Mouse (Mus musculus): ENCODE measurements at regions not wholly inside any gene's neighbourhood (a gene's known extent, or its start where the extent isn't known, plus 50 kb on each side); places are given as distances from the start of the nearest gene placed in this dataset.

GRCm38 (mm10) chr1:23655768-23656167 is 105.8 kb upstream of the B3gat2 start:
- no peaks in the 10 kb centered on the region for H3K36me3 ChIP-seq (ENCODE audit: control insufficient read depth, insufficient read depth, low read length)
- ATAC-seq = no peak

GRCm38 (mm10) chr1:23656302-23656701 is 105.3 kb upstream of the B3gat2 start:
- H3K27me3 ChIP-seq (replicated peaks; ENCODE audit: control insufficient read depth, insufficient read depth, low read length) = no peaks in the 10 kb centered on the region
- no peaks in the 10 kb centered on the region for H3K9me3 ChIP-seq (ENCODE audit: control insufficient read depth, low read length)
- H3K4me1 ChIP-seq (ENCODE audit: control insufficient read depth, insufficient read depth, low read length) = no peaks in the 10 kb centered on the region
- H3K27ac ChIP-seq (ENCODE audit: low read length) = no peak overlapping the region
- no peak overlapping the region for H3K4me3 ChIP-seq (ENCODE audit: low read length)
- no peak overlapping the region for H3K4me2 ChIP-seq (ENCODE audit: low read depth, low read length)
- no peaks in the 10 kb centered on the region for H3K36me3 ChIP-seq (ENCODE audit: control insufficient read depth, insufficient read depth, low read length)
- WGBS = 45% methylated on average over 12 of the region's 12 CpGs
- H3K9ac ChIP-seq (ENCODE audit: low read depth, low read length) = no peak overlapping the region
- no peak for ATAC-seq

More at GRCm38 (mm10) chr1:23655768-23656167, 105.8 kb upstream of the B3gat2 start:
- Histone ChIP-seq H3K27me3 (replicated peaks; ENCODE audit: control insufficient read depth, insufficient read depth, low read length) (no peaks in the 10 kb centered on the region), H3K4me2 (ENCODE audit: low read depth, low read length) (no peak overlapping the region), H3K4me3 (ENCODE audit: low read length) (no peak overlapping the region), H3K4me1 (ENCODE audit: control insufficient read depth, insufficient read depth, low read length) (no peaks in the 10 kb centered on the region), H3K9me3 (ENCODE audit: control insufficient read depth, low read length) (no peaks in the 10 kb centered on the region), H3K9ac (ENCODE audit: low read depth, low read length) (no peak overlapping the region), H3K27ac (ENCODE audit: low read length) (no peak overlapping the region)
- 97% methylated on average over 1 of the region's 1 CpGs for whole genome bisulfite sequencing

GRCm38 (mm10) chr1:23656718-23657117 is 104.8 kb upstream of the B3gat2 start:
- Histone ChIP-seq H3K27me3 (replicated peaks; ENCODE audit: control insufficient read depth, insufficient read depth, low read length) (no peaks in the 10 kb centered on the region), H3K9ac (ENCODE audit: low read depth, low read length) (no peak overlapping the region), H3K4me3 (ENCODE audit: low read length) (no peak overlapping the region), H3K27ac (ENCODE audit: low read length) (no peak overlapping the region), H3K9me3 (ENCODE audit: control insufficient read depth, low read length) (no peaks in the 10 kb centered on the region), H3K4me2 (ENCODE audit: low read depth, low read length) (no peak overlapping the region), H3K4me1 (ENCODE audit: control insufficient read depth, insufficient read depth, low read length) (no peaks in the 10 kb centered on the region), H3K36me3 (ENCODE audit: control insufficient read depth, insufficient read depth, low read length) (no peaks in the 10 kb centered on the region)
- ATAC-seq = no peak
- WGBS = 59% methylated on average over 8 of the region's 8 CpGs

DNA sequence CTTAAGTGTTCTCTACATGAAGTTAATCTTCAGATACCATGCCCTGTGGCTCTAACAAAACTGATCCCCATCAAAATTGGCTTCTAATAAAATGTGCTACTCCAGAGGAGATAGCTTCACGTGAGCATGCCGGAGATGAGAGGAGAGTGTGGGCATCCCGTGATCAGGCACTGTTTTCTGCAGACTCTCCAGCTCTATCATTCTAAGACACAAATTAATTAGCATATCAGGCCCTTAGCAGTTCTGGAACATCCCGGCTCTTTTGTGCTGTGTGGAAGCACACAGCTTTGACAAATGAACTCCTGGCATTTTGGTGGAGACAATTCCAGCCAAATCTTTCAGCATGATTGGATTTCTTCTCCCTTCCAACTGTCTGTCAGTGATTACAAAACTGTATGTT is 91.0 kb upstream of the B3gat2 start:
- Histone ChIP-seq H3K27ac (ENCODE audit: low read length) (no peak overlapping the region), H3K4me1 (ENCODE audit: control insufficient read depth, insufficient read depth, low read length) (no peaks in the 10 kb centered on the region), H3K4me2 (ENCODE audit: low read depth, low read length) (no peak overlapping the region), H3K9me3 (ENCODE audit: control insufficient read depth, low read length) (no peaks in the 10 kb centered on the region), H3K9ac (ENCODE audit: low read depth, low read length) (no peak overlapping the region), H3K4me3 (ENCODE audit: low read length) (no peak overlapping the region), H3K27me3 (replicated peaks; ENCODE audit: control insufficient read depth, insufficient read depth, low read length) (no peaks in the 10 kb centered on the region), H3K36me3 (ENCODE audit: control insufficient read depth, insufficient read depth, low read length) (no peaks in the 10 kb centered on the region)
- no peak for ATAC-seq
- 84% methylated on average over 4 of the region's 4 CpGs for WGBS

DNA sequence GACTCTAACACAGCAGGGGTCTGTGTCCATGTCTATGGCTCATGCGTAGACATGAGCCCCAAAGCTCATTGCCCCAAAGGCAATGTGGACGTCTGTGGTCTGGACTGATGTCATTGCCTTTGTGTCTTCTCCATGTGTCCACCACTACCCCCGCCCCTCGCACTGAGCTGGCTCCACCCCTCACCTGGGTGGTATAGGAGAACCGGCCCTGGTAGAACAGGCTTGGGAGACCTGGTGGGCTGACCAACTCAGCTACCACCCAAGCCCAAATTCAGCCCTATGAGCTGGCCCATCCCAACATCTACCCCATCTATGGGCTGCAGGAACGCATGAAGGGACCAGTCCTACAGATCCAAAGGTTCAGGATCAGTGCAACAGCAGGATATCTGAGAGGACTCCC is 87.2 kb upstream of the B3gat2 start:
- WGBS = 90% methylated on average over 6 of the region's 6 CpGs
- no peak for ATAC-seq
- Histone ChIP-seq H3K27ac (ENCODE audit: low read length) (no peak overlapping the region), H3K36me3 (ENCODE audit: control insufficient read depth, insufficient read depth, low read length) (no peaks in the 10 kb centered on the region), H3K27me3 (replicated peaks; ENCODE audit: control insufficient read depth, insufficient read depth, low read length) (no peaks in the 10 kb centered on the region), H3K9ac (ENCODE audit: low read depth, low read length) (no peak overlapping the region), H3K4me1 (ENCODE audit: control insufficient read depth, insufficient read depth, low read length) (no peaks in the 10 kb centered on the region), H3K4me3 (ENCODE audit: low read length) (no peak overlapping the region), H3K4me2 (ENCODE audit: low read depth, low read length) (no peak overlapping the region), H3K9me3 (ENCODE audit: control insufficient read depth, low read length) (no peaks in the 10 kb centered on the region)

GRCm38 (mm10) chr1:23676301-23676700 is 85.3 kb upstream of the B3gat2 start:
- Histone ChIP-seq H3K27ac (ENCODE audit: low read length) (no peak overlapping the region), H3K4me1 (ENCODE audit: control insufficient read depth, insufficient read depth, low read length) (no peaks in the 10 kb centered on the region), H3K9me3 (ENCODE audit: control insufficient read depth, low read length) (no peaks in the 10 kb centered on the region), H3K27me3 (replicated peaks; ENCODE audit: control insufficient read depth, insufficient read depth, low read length) (no peaks in the 10 kb centered on the region), H3K36me3 (ENCODE audit: control insufficient read depth, insufficient read depth, low read length) (no peaks in the 10 kb centered on the region), H3K9ac (ENCODE audit: low read depth, low read length) (no peak overlapping the region), H3K4me2 (ENCODE audit: low read depth, low read length) (no peak overlapping the region), H3K4me3 (ENCODE audit: low read length) (no peak overlapping the region)
- 84% methylated on average over 2 of the region's 2 CpGs for WGBS
- ATAC-seq = no peak

GRCm38 (mm10) chr1:23689398-23689797 is 72.2 kb upstream of the B3gat2 start:
- whole genome bisulfite sequencing = 80% methylated on average over 7 of the region's 7 CpGs
- no peaks in the 10 kb centered on the region for H3K9me3 ChIP-seq (ENCODE audit: control insufficient read depth, low read length)
- H3K9ac ChIP-seq (ENCODE audit: low read depth, low read length) = no peak overlapping the region
- H3K4me3 ChIP-seq (ENCODE audit: low read length) = no peak overlapping the region
- no peak for ATAC-seq
- H3K27me3 ChIP-seq (replicated peaks; ENCODE audit: control insufficient read depth, insufficient read depth, low read length) = no peaks in the 10 kb centered on the region
- H3K4me2 ChIP-seq (ENCODE audit: low read depth, low read length) = no peak overlapping the region
- H3K27ac ChIP-seq (ENCODE audit: low read length) = no peak overlapping the region
- no peaks in the 10 kb centered on the region for H3K36me3 ChIP-seq (ENCODE audit: control insufficient read depth, insufficient read depth, low read length)
- H3K4me1 ChIP-seq (ENCODE audit: control insufficient read depth, insufficient read depth, low read length) = no peaks in the 10 kb centered on the region

DNA sequence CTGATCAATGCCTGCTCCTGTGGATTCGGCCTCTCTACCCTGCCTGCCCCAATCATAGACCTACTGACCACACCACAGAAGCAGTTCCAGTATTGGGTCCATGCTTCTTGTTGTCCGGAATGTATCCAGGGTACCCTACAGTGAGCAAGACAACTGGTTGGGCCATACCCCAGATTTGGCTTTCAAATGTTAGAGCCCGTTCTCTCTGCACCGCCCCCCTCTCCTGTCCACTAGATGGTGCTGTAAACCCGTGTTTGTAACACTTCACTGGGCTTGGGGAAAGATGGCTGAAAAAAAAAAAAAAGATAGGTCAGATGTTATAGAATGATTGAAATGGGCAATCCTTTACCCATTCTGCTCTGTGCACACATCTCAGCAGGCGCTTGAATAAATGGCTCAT is 56.1 kb upstream of the B3gat2 start:
- Histone ChIP-seq H3K36me3 (ENCODE audit: control insufficient read depth, insufficient read depth, low read length) (no peaks in the 10 kb centered on the region), H3K9me3 (ENCODE audit: control insufficient read depth, low read length) (no peaks in the 10 kb centered on the region), H3K27me3 (replicated peaks; ENCODE audit: control insufficient read depth, insufficient read depth, low read length) (no peaks in the 10 kb centered on the region), H3K4me2 (ENCODE audit: low read depth, low read length) (no peak overlapping the region), H3K9ac (ENCODE audit: low read depth, low read length) (no peak overlapping the region), H3K4me3 (ENCODE audit: low read length) (no peak overlapping the region), H3K27ac (ENCODE audit: low read length) (no peak overlapping the region), H3K4me1 (ENCODE audit: control insufficient read depth, insufficient read depth, low read length) (no peaks in the 10 kb centered on the region)
- 27% methylated on average over 6 of the region's 6 CpGs for WGBS
- no peak for ATAC-seq

DNA sequence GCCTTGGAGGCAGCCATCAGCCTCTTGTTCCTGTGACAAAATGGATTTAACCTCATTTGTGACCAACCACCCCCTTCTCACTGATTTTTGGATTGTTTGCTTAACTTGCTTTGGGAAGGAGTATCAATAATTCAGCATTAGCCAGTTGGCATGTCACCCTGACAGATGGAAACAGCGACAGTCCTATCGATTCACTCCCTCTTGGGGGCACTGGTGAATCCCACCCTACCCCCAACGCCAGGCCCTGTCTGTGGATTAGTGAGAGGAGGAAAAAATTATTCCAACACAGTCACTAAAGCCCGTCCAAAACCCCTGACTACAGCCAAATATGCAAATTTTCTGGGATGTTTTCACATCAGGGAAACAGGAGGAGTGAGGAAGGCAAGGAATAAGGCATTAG is 55.1 kb upstream of the B3gat2 start:
- Histone ChIP-seq H3K4me1 (ENCODE audit: control insufficient read depth, insufficient read depth, low read length) (no peaks in the 10 kb centered on the region), H3K4me2 (ENCODE audit: low read depth, low read length) (no peak overlapping the region), H3K9me3 (ENCODE audit: control insufficient read depth, low read length) (no peaks in the 10 kb centered on the region), H3K36me3 (ENCODE audit: control insufficient read depth, insufficient read depth, low read length) (no peaks in the 10 kb centered on the region), H3K9ac (ENCODE audit: low read depth, low read length) (no peak overlapping the region), H3K27me3 (replicated peaks; ENCODE audit: control insufficient read depth, insufficient read depth, low read length) (no peaks in the 10 kb centered on the region), H3K4me3 (ENCODE audit: low read length) (no peak overlapping the region), H3K27ac (ENCODE audit: low read length) (no peak overlapping the region)
- ATAC-seq = no peak
- WGBS = 55% methylated on average over 4 of the region's 4 CpGs

Measured in intestine, embryonic 16.5 days (tissue).